Mouse (Mus musculus) C2C12 (cell line): ENCODE measurements at regions not wholly inside any gene's neighbourhood (a gene's known extent, or its start where the extent isn't known, plus 50 kb on each side); places are given as distances from the start of the nearest gene placed in this dataset.

Experiments used
- H3K27me3 ChIP-seq: one replicate; pipeline ENCODE4 v1.6.1; 2011; ENCODE audit not compliant: control insufficient read depth, insufficient read depth, insufficient read length
- H3K36me3 ChIP-seq: one replicate; pipeline ENCODE4 v1.6.1; 2011; ENCODE audit not compliant: control insufficient read depth, insufficient read depth
- H3K4me3 ChIP-seq: one replicate; pipeline ENCODE4 v1.5.1; 2011; ENCODE audit warnings: mild to moderate bottlenecking, control low read depth; ENCODE audit not compliant: poor library complexity, insufficient read depth, severe bottlenecking
- H3K79me2 ChIP-seq: one replicate; pipeline ENCODE4 v1.6.1; 2011; ENCODE audit not compliant: control insufficient read depth, insufficient read depth
- H3K79me3 ChIP-seq: one replicate; pipeline ENCODE4 v1.6.1; 2011; ENCODE audit warnings: low read depth, control low read depth
- H3ac ChIP-seq: one replicate; pipeline ENCODE3; 2011; ENCODE audit warnings: low read depth; ENCODE audit not compliant: control insufficient read depth, insufficient read length
- CEBPB ChIP-seq: IDR thresholded peaks from one replicate; pipeline ENCODE4 v1.6.1; 2011; ENCODE audit warnings: low read depth, mild to moderate bottlenecking, control low read depth, moderate library complexity
- CTCF ChIP-seq: IDR thresholded peaks from one replicate; pipeline ENCODE4 v1.5.1; 2011; ENCODE audit not compliant: control insufficient read depth, insufficient read depth, insufficient read length
- FOSL1 ChIP-seq: IDR thresholded peaks from one replicate; pipeline ENCODE4 v1.8.0; 2011; ENCODE audit warnings: mild to moderate bottlenecking, low read length; ENCODE audit not compliant: poor library complexity, insufficient read depth, severe bottlenecking
- MAX ChIP-seq: IDR thresholded peaks from one replicate; pipeline ENCODE4 v1.6.1; 2011; ENCODE audit warnings: mild to moderate bottlenecking, control low read depth
- MYOD1 ChIP-seq: IDR thresholded peaks from one replicate; pipeline ENCODE4 v1.6.1; 2011; ENCODE audit warnings: low read depth; ENCODE audit not compliant: control insufficient read depth, insufficient read length
- MYOG ChIP-seq: IDR thresholded peaks from one replicate; pipeline ENCODE4 v1.6.1; 2011; ENCODE audit not compliant: control insufficient read depth, insufficient read length; ENCODE audit errors: extremely low read depth
- USF1 ChIP-seq: IDR thresholded peaks from one replicate; pipeline ENCODE4 v1.6.1; 2011; ENCODE audit warnings: low read depth, mild to moderate bottlenecking, control low read depth, moderate library complexity

DNA sequence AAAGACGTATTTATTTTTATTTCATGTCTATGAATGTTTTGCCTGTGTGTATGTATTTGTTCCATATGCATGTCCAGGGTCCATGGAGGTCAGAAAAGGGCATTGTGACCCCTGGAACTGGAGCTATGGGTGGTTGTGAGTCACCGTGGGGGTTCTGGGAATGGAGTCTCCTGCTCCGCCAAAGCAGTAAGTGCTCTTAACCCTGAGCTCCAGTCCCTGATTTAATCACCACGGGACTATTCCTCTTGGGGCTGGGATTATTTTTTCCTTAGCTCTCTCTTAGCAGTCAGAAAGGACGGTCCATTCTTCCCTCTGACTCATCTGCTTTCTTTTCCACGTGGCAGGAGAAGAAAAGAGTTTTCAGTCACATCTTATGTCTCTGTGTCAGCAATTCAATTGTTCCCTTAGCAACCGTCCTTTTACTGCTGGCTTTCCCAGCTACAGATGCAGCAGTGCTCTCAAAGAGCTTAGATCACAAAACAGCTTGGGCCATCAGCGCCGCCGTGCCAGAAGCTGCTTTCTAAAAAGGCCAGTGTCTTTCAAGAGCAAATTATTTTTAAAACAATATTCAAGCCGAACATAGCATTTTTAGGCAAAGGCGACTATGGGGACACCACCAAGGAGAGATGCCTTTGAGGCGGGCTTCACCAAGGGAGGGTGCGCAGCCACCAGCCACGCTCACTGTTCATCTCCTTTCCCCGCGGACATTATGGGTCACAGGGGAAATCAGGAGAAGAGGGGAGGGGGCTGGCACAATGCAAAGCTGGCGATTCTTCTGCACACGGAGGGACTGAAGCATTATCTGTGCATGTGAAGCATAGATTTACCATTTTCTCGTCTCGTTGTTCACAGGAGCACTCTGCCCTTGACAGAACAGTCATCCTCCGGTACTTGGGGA lies 110.8 kb downstream of the Map3k7 start:
- H3ac ChIP-seq, result no peak overlapping the region
- H3K4me3 ChIP-seq, result no peak overlapping the region
- no peaks in the 10 kb centered on the region for H3K79me2 ChIP-seq
- H3K36me3 ChIP-seq, result no peaks in the 10 kb centered on the region
- H3K79me3 ChIP-seq, result no peaks in the 10 kb centered on the region
- no peaks in the 10 kb centered on the region for H3K27me3 ChIP-seq
- TF ChIP-seq CEBPB (no peak), USF1 (no peak), CTCF (no peak), MYOD1 (no peak), MYOG (no peak), FOSL1 (no peak)

DNA sequence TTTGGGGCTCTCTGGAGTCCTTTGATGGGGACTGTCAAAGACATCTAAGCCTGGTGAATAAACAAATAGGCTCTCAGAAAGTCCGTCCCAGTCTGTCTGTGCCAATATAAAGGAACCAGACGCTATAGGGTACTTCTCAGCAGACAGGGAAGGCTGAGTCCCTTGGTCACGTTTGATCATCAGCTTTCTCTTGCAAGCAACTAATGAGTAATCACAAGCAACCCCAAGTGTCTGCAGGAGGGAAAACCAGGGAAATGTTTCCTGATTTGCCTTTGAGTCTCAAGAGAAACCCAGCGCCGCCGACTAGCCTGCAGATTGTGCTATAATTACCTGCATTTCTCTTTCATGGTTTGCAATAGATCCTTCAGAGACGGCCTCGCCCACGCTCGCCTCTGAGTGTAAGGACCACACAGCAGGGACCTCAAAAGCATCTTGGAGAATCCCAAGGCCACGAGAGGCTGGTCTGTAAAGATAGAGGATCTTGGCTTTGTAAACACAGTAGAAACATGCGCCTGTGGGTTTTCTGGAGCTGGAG lies 112.6 kb downstream of the Map3k7 start:
- no peaks in the 10 kb centered on the region for H3K27me3 ChIP-seq
- H3ac ChIP-seq, result no peak overlapping the region
- no peaks in the 10 kb centered on the region for H3K79me3 ChIP-seq
- H3K36me3 ChIP-seq, result no peaks in the 10 kb centered on the region
- TF ChIP-seq MYOD1, result no peak
- TF ChIP-seq CTCF, result no peak
- H3K4me3 ChIP-seq, result no peak overlapping the region
- no peaks in the 10 kb centered on the region for H3K79me2 ChIP-seq

DNA sequence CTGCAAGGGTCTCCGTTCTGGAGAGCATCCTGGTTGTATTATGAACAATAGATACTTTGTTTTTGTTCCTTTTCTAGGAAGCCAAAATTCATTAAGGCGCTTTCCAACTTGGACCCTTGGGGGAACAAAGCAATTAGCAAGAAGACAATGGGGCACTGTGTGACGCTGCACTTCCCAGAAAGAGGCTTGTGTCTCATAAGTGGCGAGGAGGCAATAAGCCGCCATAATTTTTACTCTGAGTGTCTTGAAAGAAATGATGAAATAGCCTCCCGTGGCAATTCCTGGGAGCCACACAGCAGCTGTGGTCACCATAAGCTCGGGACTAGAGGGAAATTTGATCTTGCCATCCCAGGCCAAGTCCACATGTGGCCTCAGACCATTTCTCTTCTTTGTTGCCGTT lies 119.6 kb downstream of the Map3k7 start:
- Histone ChIP-seq H3K79me3 (no peaks in the 10 kb centered on the region), H3K36me3 (no peaks in the 10 kb centered on the region), H3ac (no peak overlapping the region), H3K27me3 (no peaks in the 10 kb centered on the region), H3K79me2 (no peaks in the 10 kb centered on the region), H3K4me3 (no peak overlapping the region)
- no peak for TF ChIP-seq USF1
- TF ChIP-seq MAX, result no peak
- no peak for TF ChIP-seq MYOG
- no peak for TF ChIP-seq CTCF
- TF ChIP-seq FOSL1, result no peak

DNA sequence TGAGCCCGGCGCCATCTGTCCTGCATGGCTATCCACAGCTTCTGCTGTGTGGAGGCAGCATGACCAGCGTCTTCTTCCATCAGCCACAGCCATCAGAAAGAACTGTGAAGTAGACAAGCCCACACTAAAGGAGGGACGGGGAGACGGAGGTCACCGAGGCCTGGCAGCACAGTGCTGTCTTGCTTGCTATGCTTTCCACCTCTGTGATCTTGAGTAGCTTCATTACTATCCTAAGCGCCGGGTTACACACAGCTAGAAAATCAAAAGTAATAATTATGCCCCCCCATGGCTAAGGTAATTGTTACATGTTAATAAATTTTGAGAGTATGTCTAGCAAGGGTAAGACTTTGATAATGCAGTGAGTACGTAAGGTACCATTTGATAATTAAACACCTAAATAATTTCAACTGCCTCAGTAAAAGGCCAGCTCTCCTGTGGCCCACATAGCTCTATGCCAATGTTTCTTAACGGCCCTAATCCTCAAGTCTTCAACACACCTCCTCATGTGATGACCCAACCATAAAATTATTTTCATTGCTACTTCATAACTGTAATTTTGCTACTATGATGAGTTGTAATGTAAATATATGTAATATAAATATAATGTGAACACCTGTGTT lies 120.5 kb downstream of the Map3k7 start:
- no peaks in the 10 kb centered on the region for H3K79me2 ChIP-seq
- H3K79me3 ChIP-seq, result no peaks in the 10 kb centered on the region
- no peak for TF ChIP-seq CTCF
- no peak for TF ChIP-seq MAX
- TF ChIP-seq USF1, result no peak
- TF ChIP-seq MYOG, result no peak
- TF ChIP-seq CEBPB, result no peak
- no peak for TF ChIP-seq MYOD1
- TF ChIP-seq FOSL1, result no peak
- H3K36me3 ChIP-seq, result no peaks in the 10 kb centered on the region
- no peak overlapping the region for H3ac ChIP-seq
- no peaks in the 10 kb centered on the region for H3K27me3 ChIP-seq
- H3K4me3 ChIP-seq, result no peak overlapping the region

DNA sequence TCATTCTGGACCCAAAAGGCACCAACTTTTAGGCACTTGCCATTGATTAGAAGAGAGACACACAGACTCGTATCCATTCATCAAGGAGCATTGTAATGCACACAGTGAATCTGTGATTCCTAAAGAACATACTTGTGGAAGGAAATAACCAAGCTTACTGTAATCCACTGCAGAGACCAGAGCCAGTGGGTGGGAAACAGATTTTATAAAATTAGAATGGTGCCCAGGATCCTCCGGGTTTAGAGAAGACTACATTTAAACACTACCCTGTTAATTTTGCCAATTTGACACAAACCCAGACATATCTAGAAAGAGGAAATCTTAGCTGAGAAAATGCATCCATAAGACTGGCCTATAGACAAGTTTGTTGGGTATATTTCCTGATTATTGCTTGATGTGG lies 121.1 kb downstream of the Map3k7 start:
- Histone ChIP-seq H3K79me2 (no peaks in the 10 kb centered on the region), H3K36me3 (no peaks in the 10 kb centered on the region), H3ac (no peak overlapping the region), H3K4me3 (no peak overlapping the region), H3K27me3 (no peaks in the 10 kb centered on the region), H3K79me3 (no peaks in the 10 kb centered on the region)
- TF ChIP-seq CTCF (no peak), USF1 (no peak), FOSL1 (no peak), CEBPB (no peak), MYOG (no peak), MAX (no peak), MYOD1 (no peak)

DNA sequence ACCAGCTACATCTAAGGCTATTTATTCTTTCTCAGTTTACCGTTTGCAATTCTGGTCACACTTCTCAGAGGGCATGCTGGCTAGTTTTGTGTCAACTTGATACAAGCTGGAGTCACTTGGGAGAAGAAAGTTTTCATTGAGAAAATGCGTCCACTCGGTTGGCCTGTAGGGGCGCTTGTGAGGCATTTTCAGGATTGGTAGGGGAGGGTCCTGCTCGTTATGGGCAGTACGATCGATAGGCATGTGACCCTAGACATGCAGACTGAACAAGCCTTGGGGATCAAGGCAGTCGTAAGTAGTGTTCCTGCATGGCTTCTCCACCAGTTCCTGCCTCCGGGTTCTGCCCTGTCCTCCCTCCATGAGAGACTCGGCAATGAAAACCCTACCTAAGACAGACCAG lies 127.2 kb downstream of the Map3k7 start:
- Histone ChIP-seq H3ac (no peak overlapping the region), H3K36me3 (no peaks in the 10 kb centered on the region), H3K27me3 (no peaks in the 10 kb centered on the region), H3K4me3 (no peak overlapping the region), H3K79me2 (no peaks in the 10 kb centered on the region), H3K79me3 (no peaks in the 10 kb centered on the region)
- no peak for TF ChIP-seq MYOG
- TF ChIP-seq MAX, result no peak
- no peak for TF ChIP-seq FOSL1
- no peak for TF ChIP-seq CTCF
- no peak for TF ChIP-seq CEBPB
- TF ChIP-seq MYOD1, result no peak
- TF ChIP-seq USF1, result no peak
